Mouse (Mus musculus) neural tube, embryonic 14.5 days (tissue): Measurements from ENCODE around the gene Mapk10. TPM values are rescaled to one million over a fixed set of nuclear protein-coding genes. Genes with fewer than 3 reads are reported as not detected.

Experiments used
- ATAC-seq: fragments of 200-750 bp; cut with Nextera tagmentation; 2 replicates; pipeline ENCODE4 v1.8.0; 2017; ENCODE audit warnings: low read depth, mild to moderate bottlenecking, moderate TSS enrichment, moderate library complexity
- H3K27ac ChIP-seq: fragments of 300-500 bp; sonication (generic); 2 replicates; pipeline ENCODE4 v1.5.1; 2014; ENCODE audit warnings: low read depth, mild to moderate bottlenecking, control low read depth, low read length, moderate library complexity, mixed read lengths
- H3K27me3 ChIP-seq: fragments of 300-500 bp; sonication (generic); 2 replicates; pipeline ENCODE4 v1.6.1; 2014; ENCODE audit warnings: low read length; ENCODE audit not compliant: control insufficient read depth, insufficient read depth
- H3K36me3 ChIP-seq: fragments of 300-500 bp; sonication (generic); 2 replicates; pipeline ENCODE4 v1.6.1; 2014; ENCODE audit warnings: low read length, mixed read lengths; ENCODE audit not compliant: control insufficient read depth, insufficient read depth
- H3K4me1 ChIP-seq: fragments of 300-500 bp; sonication (generic); 2 replicates; pipeline ENCODE4 v1.6.1; 2014; ENCODE audit warnings: low read length; ENCODE audit not compliant: control insufficient read depth, insufficient read depth
- H3K4me2 ChIP-seq: fragments of 300-500 bp; sonication (generic); 2 replicates; pipeline ENCODE4 v1.6.1; 2014; ENCODE audit warnings: mild to moderate bottlenecking, low read depth, low read length, control low read depth
- H3K4me3 ChIP-seq: fragments of 300-500 bp; sonication (generic); 2 replicates; pipeline ENCODE4 v1.5.1; 2014; ENCODE audit warnings: low read depth, low read length, control low read depth, mixed read lengths
- H3K9ac ChIP-seq: fragments of 300-500 bp; sonication (generic); replicated peaks from 2 replicates; pipeline ENCODE4 v1.6.1; 2014; ENCODE audit warnings: low read depth, mild to moderate bottlenecking, control low read depth, low read length, mixed read lengths
- H3K9me3 ChIP-seq: fragments of 300-500 bp; sonication (generic); 2 replicates; pipeline ENCODE4 v1.6.1; 2016; ENCODE audit warnings: low read length; ENCODE audit not compliant: control insufficient read depth
- WGBS: fragments of 180-500 bp; shearing (Covaris S2); extraction: QIAGEN DNeasy Blood & Tissue Kit; methylation state at CpG from one replicate; pipeline ENCODE4 v1.1.7; 2014; 5-methylcytosine and 5-hydroxymethylcytosine counted together
- polyA plus RNA-seq: library from polyadenylated mRNA; unstranded; fragments of >200 nt; fragmentation: Nextera tagmentation; extraction: Ambion mirVana; gene quantifications from 2 replicates; pipeline ENCODE4 v1.2.1, GENCODE M21; 2014

Mapk10 gene
- polyA plus RNA-seq, 1 experiment from 2014 or later: 115 TPM

DNA sequence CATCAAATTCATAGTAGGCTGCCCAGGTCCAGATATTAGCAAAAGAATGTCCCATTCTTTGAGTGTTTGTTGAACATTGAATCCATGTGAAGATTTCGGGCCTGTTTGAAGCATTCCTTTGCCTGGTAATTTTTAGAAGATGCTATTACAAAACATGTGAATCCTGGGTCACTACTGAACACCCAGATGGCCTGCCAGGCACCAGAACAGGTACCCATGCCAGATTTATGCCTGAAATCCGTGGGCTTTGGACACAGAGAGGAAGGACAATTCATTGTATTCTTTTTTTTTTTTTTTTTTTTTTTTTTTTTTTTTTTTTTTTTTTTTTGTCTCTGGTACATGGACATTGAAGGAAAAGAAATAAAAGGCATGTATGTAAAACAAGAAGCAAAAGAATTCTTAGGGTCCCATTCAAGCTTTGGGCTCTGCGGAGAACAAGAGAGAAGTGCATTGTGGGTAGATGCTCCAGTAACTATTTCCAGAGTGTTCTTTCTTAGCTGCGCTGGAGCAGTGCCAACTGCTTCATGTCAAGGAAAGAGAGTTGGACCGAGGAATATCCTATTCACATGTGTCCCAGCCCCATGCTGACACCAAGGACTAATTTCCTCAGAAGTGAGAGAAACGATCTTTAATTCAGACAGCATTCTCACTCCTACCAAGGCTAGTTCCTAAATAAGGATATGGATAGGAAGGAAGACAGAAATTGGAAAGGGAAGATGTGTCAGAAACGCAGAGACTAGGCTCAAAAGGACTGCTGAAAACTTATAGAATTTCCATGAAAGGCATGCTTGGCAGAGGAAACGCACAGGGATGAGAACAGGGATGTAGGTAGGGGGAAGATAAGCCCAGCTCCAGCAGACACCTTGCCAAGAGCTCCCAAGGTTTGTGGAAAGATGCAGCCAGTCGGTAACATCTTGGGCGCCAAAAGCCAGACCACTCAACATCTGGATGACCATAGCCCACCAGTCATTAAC is 105.4 kb downstream of the Mapk10 start:
- no peaks in the 10 kb centered on the region for H3K9me3 ChIP-seq
- H3K4me2 ChIP-seq: no peak overlapping the region
- no peaks in the 10 kb centered on the region for H3K27me3 ChIP-seq
- WGBS: 81% methylated on average over 10 of the region's 10 CpGs
- no peaks in the 10 kb centered on the region for H3K36me3 ChIP-seq
- no peak for ATAC-seq
- H3K4me3 ChIP-seq: no peak overlapping the region
- no peaks in the 10 kb centered on the region for H3K4me1 ChIP-seq
- no peak overlapping the region for H3K27ac ChIP-seq
- no peak overlapping the region for H3K9ac ChIP-seq

DNA sequence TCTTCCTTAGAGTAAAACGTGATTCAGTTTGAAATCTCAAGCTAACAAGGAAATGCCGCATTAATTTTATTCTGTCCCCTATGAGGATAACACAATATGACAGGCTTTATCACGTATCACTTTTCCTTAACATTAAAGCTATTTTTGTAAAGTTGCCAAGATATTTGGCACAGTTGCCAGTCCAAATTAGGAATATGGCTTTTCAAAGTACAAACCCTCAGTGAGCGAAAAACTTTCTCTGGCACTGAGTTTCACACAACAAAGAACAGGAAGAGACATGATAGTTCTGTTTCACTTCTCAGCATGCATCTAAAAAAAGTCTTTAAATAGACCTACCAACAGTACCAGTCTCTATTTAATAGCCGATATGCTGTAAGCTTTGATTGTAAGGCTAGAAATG is 107.1 kb downstream of the Mapk10 start:
- Histone ChIP-seq H3K27me3 (no peaks in the 10 kb centered on the region), H3K9ac (no peak overlapping the region), H3K4me3 (no peak overlapping the region), H3K9me3 (no peaks in the 10 kb centered on the region), H3K36me3 (no peaks in the 10 kb centered on the region), H3K4me1 (no peaks in the 10 kb centered on the region), H3K4me2 (no peak overlapping the region), H3K27ac (no peak overlapping the region)
- WGBS: 86% methylated on average over 5 of the region's 5 CpGs
- ATAC-seq: no peak

DNA sequence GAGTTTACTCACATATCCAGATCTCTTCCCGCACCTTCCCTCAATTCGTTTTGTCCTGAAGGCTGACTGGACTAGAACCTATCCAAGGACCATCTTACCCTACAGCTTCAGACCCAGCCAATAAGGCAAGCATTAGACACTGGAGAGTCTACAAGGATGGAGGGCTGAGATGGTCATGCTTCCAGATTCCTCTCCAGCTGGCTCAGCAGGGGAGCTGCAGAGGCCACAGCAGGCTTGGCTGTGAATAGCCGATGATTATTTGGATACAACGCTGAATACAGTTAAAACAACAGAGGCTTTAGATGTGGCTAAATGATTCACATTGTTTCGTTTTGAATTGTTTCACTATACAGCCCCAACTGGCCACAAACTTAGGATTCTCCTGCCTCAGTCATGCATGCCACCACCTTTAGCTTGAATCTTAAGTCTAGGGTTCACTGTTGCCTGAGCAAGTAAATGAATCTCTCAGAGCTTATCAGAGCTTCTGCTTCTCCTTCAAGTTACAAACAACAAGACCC is 108.2 kb downstream of the Mapk10 start:
- ATAC-seq: no peak
- Histone ChIP-seq H3K9ac (no peak overlapping the region), H3K9me3 (no peaks in the 10 kb centered on the region), H3K4me2 (no peak overlapping the region), H3K27me3 (no peaks in the 10 kb centered on the region), H3K27ac (no peak overlapping the region), H3K4me1 (no peaks in the 10 kb centered on the region), H3K36me3 (no peaks in the 10 kb centered on the region), H3K4me3 (no peak overlapping the region)
- WGBS: 70% methylated on average over 5 of the region's 5 CpGs

GRCm38 (mm10) chr5:103102176-103102575 is 109.0 kb downstream of the Mapk10 start:
- 87% methylated on average over 1 of the region's 1 CpGs for WGBS
- H3K9me3 ChIP-seq: no peaks in the 10 kb centered on the region
- no peak for ATAC-seq
- H3K4me3 ChIP-seq: no peak overlapping the region
- no peak overlapping the region for H3K9ac ChIP-seq
- no peaks in the 10 kb centered on the region for H3K4me1 ChIP-seq
- H3K4me2 ChIP-seq: no peak overlapping the region
- no peaks in the 10 kb centered on the region for H3K36me3 ChIP-seq
- no peaks in the 10 kb centered on the region for H3K27me3 ChIP-seq
- H3K27ac ChIP-seq: no peak overlapping the region

DNA sequence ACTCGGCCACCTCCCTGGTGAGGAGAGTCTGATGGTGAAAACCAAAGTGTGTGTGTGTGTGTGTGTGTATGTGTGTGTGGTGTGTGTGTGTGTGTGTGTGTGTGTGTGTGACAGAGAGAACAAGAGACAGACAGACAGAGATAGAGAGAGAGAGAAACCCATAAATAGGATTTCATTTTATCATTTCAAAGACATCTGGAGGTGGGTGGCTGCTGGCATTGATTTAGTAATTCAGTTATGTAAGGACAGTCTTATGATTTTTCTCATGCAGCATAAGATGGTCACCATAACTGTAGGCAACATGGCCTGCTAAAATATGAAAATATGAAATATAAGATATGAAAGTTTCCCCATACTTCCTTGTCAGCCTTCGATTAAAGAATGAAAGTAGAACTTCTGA is 117.0 kb downstream of the Mapk10 start:
- no peak overlapping the region for H3K4me3 ChIP-seq
- no peaks in the 10 kb centered on the region for H3K9me3 ChIP-seq
- H3K27ac ChIP-seq: no peak overlapping the region
- ATAC-seq: no peak
- no peak overlapping the region for H3K4me2 ChIP-seq
- H3K27me3 ChIP-seq: no peaks in the 10 kb centered on the region
- no peaks in the 10 kb centered on the region for H3K4me1 ChIP-seq
- no peak overlapping the region for H3K9ac ChIP-seq
- no peaks in the 10 kb centered on the region for H3K36me3 ChIP-seq
- WGBS: 83% methylated on average over 2 of the region's 2 CpGs

DNA sequence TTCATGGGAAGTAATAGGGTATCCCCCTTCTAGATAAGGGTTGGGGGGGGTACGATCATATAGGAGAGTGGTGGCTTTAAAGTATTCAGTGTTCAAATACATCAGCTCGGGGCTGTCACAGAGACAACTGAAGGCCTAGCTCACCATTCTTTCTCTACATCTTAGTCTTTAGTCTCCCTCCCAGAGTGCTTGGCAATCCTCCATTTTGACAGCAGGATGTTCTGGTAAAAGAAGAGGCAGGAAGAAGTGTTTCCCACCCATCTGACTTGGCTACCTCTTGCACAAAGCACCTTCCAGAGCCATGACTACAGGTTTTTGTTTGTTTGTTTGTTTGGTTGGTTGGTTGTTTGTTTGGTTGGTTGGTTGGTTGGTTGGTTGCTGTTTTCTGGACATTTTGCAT is 125.3 kb downstream of the Mapk10 start:
- 84% methylated on average over 2 of the region's 2 CpGs for WGBS
- ATAC-seq: no peak

DNA sequence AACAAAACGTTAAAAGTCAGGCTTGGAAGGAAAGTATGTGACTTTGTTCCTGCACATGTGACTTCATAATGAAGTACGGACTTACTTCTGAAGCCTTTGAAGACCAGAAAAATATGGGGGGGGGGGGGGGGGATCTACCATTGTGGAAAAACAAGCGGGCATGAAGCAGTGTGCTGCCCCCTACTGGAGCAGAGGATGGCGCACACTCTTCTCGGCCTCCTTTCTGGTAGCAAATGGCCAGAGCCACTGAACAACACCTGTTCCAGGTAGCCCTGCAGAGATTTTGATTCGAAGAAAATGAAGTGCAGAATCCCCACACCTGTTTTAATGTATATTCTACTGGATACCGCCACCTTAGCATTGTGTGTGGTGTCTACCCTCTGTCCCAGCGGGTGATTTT is 135.7 kb downstream of the Mapk10 start:
- Histone ChIP-seq H3K36me3 (no peaks in the 10 kb centered on the region), H3K9ac (no peak overlapping the region), H3K4me2 (no peak overlapping the region), H3K4me3 (no peak overlapping the region), H3K9me3 (no peaks in the 10 kb centered on the region), H3K4me1 (peaks cover 7% of the 10 kb centered on the region; the same call in 1 of the 2 replicates), H3K27me3 (no peaks in the 10 kb centered on the region), H3K27ac (no peak overlapping the region)
- 67% methylated on average over 8 of the region's 8 CpGs for WGBS
- no peak for ATAC-seq

More for the DNA sequence above, 125.3 kb downstream of the Mapk10 start:
- Histone ChIP-seq H3K27me3 (no peaks in the 10 kb centered on the region), H3K4me1 (no peaks in the 10 kb centered on the region), H3K27ac (no peak overlapping the region), H3K4me3 (no peak overlapping the region), H3K9me3 (no peaks in the 10 kb centered on the region), H3K9ac (no peak overlapping the region), H3K36me3 (no peaks in the 10 kb centered on the region), H3K4me2 (no peak overlapping the region)

GRCm38 (mm10) chr5:103072200-103072825 is 138.8 kb downstream of the Mapk10 start:
- no peak for ATAC-seq
- Histone ChIP-seq H3K9ac (no peak overlapping the region), H3K9me3 (no peaks in the 10 kb centered on the region), H3K4me1 (peaks cover 10% of the 10 kb centered on the region; the same call in 1 of the 2 replicates), H3K27ac (no peak overlapping the region), H3K4me2 (no peak overlapping the region), H3K36me3 (no peaks in the 10 kb centered on the region), H3K27me3 (no peaks in the 10 kb centered on the region), H3K4me3 (no peak overlapping the region)
- whole genome bisulfite sequencing: 57% methylated on average over 6 of the region's 6 CpGs
